Mouse (Mus musculus) kidney, adult 8-10 months (tissue): ENCODE measurements around the gene Antxr2.

ENCODE experiments used
- DNase-seq, 2 experiments: peaks; one replicate each; pipeline ENCODE4 v3.0.0; 2022

Gene Antxr2

DNA sequence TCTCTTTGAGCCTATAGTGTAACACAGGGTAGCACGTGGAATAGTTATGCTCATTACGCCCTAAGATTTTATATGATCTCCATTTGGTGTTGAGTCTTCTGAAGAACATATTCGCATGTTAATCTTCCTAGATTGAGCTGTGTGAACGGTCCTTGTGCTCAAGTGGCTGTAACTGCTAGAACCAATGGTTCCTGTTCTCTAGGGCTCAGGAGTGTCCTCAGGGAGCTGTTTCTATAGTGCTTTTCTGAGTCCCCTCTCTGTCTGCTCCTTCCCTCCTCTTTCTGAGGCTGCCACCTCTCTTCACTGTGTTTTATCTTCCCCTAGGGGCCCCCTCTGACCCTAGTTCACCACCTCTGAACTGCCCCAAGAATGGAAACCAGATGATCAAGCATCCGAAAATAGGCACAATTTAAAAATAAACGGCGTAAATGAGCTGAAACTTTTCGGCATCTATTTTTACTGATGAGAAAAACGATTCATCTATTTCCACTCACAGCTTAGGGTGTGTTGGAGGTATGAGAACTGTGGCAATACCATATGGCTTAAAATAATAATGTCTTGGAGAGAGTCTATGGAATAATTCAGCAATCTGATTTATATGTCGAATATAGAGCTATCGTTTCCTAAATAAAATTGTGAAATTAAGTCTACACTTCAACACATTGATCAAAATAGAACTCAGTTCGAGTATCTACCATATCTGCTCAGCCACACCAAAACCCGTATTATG, 124.1 kb downstream of the Antxr2 start:
- DNase-seq = no peak

DNA sequence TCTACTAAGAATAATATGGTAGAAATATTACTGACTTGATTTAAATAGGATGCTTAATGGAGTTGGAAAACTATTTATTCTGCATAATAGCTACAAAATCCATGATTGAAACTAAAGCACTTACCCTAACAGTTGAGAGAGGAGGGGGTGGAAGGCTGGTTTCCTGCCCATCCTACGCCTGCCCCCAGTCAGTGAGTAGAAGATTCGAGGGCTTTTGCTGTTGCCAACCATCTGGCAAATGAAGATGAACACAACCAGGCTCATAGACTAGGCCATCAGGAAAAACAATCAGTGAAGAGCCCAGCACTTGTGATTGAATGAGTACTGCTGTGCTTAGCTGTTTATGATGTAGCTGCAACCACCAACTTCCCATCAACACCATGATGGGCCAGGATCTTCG, 125.0 kb downstream of the Antxr2 start:
- DNase-seq = no peak

DNA sequence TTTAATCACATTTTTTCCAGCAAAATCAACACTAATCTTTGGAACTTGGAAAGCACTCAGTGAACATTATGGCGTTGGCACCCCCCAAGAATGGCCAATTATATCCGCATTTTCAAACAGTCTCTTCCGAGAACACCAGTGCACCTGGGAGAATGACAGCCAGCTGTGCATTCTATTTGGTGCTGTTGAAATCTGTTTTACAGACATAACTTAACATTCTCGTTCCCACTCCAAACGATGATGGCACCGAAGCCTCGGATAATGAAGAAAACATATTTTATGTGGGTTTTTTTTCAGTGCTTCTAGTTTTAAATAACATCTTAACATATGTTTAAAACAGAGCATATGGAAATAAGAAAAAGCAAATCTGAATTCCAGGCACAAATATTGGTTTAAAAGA, 129.7 kb downstream of the Antxr2 start:
- DNase-seq = no peak

DNA sequence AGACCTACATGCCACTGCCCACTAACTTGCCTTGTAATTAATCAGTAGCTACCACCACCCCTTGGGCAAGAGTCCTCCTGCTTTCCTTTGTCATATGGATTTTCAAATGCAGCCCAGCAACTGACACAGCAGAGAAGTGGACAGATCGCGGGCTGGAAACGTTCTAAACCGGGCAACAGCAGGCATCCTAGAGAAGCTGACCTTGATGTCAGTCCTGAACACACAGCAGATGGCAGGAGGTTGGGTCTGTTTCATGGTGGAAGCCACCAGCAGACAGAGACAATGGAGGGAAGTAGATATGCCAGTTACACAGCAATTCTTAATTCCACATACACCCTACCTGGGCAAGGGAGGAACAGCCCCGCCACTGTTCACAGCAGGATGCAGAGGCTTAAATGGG, 131.5 kb downstream of the Antxr2 start:
- no peak for DNase-seq

DNA sequence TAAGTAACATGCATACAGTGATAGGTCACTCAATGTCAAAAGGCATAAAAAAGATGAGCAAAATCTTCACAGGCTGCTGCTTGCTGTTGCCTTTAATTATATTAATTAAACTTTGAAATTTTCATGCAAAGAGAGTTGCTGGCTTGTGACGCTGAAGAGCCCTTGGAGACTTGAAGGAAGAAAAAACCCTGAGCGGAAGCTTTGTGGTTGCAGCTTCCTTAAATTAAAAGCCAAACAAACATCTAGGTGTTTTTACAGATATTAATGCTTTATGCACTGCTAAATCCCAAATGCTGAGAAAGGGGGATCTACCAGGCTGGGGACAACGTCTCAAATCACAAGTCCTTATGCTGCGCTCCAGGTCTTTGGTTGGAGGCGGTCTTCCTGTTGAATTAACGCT, 145.4 kb downstream of the Antxr2 start:
- DNase-seq = no peak

DNA sequence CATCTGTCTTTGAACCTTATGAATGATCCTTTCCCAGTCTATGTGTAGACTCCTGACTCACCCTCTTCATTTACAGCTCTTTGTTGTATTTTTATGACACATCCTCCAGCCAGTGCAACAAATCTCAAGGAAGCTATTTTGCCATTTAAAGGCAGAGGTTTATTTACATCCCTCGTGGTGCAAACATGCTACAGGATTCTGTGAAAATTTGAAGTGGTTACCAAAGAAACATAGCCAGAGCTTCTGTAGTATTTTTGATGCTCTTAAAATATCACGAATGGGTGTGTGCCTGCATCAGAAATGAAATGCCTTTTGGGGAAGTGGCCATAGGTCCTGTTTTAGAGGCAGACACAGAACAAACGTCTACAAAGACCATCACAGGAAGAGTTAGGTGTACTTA, 146.7 kb downstream of the Antxr2 start:
- no peak for DNase-seq

DNA sequence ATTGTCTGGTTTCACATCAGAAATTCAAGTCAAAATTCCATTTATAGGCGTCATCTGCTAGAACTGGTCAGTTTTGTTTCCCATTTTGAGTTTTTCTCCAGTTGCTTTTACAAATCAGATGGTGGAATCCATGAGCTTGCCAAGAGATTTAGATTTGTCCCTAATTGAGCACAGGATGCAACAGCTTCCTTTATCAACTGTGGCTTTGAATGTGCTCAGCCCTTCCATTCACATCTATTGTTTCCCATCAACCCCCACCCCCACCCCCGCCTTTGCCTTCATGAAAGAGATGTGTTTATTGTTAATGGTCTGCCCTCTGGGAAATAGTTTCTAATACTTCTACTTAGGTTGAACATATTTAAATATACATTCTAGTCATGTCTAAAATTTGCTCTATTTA, 149.4 kb downstream of the Antxr2 start:
- DNase-seq = no peak

DNA sequence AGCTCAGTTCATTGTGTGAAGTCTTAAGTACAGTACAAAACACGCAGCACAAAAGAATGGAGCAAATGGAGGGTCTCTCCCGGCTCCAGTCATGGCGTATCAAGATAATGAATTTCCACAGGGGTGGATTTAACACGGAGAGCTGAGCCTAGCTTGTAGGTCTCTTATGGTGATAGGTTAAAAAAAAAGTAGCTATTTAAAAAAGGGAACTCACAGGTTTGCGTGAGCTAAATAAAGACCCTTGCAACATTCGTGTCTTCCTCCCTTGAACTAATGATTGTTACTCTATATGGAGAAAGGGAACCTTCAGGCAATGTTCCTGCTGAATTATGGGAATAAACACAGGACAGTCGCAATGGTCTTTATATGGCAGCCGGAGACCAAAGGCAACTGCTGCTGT, 150.7 kb downstream of the Antxr2 start:
- no peak for DNase-seq

DNA sequence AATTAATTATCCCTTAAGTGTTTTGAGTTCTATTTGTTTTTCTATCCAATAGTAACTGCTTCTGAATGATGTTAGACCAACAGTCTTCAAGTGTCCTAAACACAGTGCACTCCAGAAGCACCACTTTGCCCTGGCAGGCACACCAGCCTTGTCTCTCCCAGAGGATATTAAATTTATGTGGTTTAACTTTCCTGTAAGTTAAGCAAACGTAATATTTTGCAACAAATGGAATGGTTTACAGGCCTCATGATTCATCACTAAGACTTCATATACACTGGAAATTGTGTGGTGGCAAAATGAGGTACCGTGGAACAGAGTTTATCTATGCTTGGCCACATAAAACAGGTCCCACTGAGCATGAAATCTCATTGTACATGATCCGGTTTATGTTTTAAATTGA, 152.0 kb downstream of the Antxr2 start:
- DNase-seq = no peak

DNA sequence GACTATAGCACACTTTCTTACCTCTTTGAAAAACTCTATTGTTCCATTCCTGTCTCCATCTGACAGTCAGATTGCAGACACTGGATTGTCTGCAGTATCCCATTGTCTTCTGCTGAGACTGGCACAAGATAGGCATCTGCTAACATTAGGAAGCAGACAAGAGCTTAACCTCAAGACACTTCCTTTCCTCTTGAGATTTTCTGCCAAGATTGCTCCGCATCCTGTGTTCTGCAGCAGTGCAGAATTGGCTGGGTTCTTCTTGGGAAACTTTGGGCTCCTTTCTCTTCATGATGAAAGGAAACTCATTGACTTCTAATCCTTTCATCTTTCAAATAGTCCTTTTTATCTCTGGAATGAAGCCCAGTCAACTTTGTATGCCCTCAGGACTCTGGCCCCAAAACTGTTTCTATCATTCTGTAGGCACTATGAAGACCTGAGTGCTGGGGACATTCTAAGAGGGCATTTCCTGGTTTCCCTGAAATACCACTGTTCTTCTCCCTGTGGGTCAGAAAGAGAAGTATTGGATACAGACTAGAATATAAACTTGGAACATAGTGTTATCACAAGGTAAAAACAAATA, 152.5 kb downstream of the Antxr2 start:
- DNase-seq = no peak

DNA sequence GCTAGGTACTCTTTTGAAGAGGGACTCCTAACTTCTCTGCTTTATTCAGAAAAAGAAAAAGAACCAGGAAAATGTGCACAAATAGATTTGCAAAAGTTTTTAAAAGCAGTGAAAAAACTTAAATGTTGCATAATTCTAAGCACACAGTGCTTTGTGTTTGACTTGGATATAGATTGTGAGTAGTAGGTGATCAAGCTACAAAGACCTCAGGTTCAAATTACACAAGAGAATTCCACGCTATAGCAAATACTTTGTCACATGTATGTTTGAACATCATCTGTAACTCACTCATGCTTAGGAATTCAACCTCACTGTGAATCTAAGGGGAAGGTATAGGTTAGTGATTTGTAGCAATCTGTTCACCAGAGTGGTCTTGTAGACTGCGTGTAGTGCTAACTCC, 153.9 kb downstream of the Antxr2 start:
- no peak for DNase-seq

DNA sequence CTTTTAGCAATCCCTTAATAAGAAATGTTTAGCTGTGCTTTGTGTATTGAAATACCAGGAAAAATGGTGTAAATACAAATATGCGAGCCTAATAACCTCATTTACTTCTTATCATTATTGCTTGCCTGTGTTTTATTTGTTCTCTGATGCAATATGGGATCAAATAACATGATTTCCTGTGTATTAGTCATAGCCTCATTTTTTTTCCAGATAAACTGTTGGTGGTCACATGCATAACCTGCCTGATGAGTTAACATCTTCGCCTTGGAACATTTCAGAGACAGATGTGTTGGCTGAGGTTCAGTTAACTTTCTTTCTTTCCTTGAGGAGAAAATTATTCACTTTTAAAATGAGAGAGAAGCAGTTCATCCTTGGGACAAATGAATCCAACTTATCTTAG, 162.9 kb downstream of the Antxr2 start:
- DNase-seq = no peak

DNA sequence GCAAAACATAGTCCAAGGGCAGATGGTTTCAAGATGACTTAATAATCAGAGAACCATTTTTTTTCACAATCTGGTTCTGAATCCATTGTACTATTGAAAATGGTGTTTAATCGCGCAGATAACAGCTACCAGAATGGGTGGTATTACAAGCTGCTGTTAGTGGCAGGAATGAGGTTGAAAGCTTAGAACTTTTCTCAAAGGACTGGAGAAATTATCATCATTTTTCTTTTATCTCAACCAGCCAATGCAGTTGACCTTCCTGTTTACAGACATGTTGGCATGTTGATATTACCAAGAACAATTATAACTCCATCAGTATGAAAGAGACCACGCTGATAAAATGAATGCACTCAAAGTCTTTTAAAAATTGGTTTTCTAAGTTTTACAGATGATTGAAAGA, 163.9 kb downstream of the Antxr2 start:
- DNase-seq = no peak

DNA sequence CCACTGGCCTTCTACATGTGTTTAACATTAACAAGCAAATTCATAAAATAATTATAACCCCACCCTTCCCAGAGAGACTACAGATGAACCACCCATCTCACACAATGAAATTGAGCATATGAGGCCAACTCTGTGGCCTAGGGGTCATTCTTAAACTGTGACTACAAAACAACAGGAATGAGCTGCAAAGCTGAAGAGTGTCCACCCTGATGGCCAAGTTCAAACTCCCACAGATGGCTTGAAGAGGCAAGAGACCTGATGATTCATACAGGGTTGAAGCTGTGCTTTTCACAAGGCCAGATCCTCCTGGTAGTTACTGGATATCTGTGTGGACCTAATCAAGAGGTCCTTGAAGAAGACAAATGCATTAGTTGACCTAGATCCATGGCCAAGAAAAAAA, 173.7 kb downstream of the Antxr2 start:
- no peak for DNase-seq

DNA sequence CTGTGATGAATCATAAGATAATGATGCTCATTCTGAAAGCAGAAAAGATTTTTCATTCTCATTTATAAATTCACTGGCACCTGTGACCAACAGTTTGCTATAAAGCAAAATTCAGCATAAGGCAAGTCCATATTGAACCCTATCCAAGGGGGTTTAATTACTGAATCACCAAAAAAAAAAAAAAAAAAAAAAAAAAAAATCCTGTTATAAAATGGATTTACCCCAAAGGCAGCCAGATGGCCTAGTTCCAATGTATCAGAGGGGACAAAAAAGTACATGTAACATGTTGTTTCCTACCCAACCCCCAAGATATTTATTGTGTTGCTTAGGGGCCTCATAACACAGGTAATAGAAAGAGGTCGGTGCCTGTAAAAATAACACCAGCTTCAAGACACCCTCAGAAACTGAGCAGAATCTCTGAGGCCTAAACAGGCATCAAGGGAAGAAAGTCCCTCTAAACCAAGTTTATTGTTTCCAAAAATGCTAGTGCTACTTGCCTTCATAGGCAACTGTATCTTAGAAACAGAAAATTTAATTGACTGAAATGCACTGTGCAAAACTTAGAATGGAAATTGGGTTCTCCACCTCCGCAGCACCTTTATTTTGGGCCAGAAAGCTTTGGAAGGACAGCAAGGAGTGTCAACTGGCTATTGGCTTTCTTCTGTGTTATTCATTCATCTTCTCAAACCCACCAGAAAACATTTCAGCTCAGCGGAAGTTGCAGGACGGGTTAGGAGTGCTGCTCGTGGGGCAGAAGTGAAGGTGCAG, 178.7 kb downstream of the Antxr2 start:
- no peak for DNase-seq

DNA sequence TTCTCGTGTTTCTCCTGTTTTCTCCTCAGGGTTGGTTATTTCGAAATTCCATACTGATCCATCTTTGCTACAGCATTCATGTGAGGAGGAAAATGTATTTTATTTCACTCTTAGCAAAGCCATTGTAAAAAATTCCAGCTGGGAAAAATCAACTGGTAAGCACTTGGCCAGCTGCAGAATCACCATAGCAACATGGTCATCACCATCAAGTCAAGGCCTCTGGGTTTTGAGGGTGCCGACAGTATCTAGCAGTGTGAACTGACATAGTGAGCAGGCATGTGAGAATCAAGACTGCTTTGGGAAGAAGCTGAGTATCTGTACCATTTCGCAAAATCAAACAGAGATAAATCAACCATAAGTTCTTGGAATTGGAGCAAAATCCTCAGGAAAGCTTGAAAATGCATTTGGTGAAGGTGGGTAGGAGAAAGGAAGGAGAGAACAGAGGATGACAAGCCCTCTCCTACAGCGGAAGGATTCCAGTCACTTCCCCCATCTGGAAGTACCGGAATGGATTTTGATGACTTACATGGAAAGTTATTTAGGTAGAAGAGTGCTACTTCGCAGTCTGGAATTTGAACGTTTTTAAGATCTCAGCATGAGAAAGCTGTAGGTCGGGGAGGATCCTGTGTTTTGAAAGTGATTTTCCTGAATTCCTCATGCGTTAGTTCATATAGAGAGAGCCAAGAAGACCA, 183.5 kb downstream of the Antxr2 start:
- DNase-seq = no peak

DNA sequence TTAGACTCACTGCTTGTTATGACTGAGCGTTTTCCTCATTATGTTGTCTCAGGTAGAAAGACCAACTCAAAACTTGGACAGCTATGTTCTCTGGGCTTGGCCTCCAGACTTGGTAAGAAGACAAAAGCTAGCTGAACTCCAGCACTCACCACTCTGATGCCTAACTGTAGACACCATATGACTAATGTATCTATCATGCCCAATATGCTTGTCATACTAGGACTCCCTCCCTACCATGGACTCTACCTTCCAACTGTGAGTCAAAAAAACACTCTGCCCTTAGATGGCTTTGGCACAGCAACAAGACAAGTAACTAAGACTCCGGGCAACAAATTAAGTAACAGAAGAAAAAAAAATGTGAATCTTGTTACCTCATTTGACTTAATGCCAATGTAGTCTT, 184.3 kb downstream of the Antxr2 start:
- DNase-seq = no peak

DNA sequence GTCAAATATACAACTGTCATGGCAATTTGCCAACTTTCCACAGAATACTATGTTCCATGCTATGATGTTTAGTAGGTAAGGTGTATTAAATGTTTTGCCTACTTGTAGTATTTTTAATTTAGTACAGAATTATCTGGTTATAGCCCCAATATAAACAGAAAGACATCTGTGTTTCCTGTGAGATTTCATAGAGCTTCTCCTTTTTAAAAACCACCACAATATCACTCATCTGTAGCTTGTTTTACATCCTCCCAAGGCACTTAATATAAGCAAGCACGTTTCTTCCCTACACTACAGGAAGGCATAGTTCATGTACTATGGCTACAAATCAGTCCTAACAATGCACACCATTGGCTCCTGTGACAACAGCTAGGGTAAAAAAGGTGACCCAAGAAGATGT, 188.8 kb downstream of the Antxr2 start:
- no peak for DNase-seq

DNA sequence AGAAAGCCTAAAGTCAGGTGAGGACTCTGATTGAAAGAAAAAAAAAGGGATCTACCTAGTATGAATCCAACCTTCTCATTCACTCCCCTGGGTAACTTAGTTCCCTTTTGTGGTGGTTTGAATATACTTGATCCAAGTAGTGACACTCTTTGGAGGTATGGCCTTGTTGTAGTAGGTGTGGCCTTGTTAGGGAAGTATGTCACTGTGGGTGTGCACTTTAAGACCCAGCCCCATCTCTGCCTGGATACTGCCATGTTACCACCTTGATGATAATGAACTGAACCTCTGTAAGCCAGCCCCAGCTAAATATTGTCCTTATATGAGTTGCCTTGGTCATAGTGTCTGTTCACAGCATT, 190.9 kb downstream of the Antxr2 start:
- DNase-seq = no peak

DNA sequence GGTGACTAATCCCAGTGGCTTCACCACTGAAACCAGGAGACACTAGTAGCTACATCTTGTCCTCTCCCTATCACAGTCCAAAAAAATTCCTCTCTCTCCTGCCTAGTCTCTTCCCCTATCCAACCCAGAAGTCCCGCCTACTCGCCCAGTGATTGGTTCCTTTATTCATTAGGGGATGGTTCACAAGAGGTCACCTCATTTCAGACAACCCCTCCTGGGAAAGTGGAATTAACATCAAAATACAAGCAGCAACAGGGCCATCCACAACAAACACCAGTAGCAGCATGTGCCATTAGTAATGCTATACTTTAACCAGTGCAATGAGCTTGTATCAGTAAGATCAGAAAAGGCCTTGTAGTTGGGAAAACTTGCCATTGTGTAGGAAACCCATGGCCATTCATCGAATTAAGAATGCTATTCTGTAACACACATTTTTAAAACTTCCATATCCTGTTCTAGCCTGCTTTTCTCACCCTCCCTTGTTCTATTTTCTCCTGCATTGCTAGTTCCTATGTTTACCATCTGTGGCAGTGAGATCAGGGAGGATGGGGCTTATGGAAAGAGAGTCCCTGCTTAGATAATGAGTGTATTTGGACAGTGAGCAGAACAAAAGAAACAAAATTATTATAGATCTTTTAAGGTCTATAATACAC, 191.4 kb downstream of the Antxr2 start:
- no peak for DNase-seq

DNA sequence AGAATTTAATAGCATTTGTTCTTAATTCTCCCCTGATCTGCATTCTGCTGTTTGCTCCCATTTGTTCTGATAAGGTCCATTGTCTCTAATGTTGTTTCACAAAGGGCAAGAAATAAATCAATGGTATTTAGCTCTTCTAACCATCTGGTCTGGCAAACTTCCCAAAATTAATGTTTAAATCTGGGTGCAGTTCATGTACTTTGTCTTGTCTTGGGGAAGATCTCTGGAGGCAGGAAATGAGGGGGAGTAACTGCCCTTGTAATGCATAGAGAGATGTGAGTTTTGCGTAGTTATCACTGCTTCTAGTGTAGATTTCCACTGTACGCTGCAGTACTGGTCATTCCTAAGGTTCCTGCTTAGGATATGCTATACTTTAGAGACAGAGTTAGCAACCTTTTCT, 193.5 kb downstream of the Antxr2 start:
- no peak for DNase-seq

DNA sequence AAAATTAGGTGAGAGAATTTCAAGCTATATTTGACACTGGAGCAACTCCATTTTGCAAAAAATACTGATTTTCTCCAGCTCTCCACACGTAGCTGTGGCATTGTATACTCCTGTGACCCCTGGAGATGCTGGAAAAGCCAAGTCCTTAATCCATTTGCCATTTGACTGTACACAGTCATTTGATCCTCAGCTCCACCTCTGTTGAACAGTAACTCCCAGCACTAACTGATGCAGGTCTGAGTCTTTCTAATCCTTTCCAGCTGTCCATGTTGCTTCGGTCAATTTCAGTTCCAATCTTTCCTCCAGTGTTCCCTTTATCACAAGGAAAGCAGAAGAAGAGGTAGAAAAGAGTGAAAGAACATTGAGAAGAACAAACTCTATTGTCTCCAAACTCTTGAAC, 195.4 kb downstream of the Antxr2 start:
- no peak for DNase-seq

DNA sequence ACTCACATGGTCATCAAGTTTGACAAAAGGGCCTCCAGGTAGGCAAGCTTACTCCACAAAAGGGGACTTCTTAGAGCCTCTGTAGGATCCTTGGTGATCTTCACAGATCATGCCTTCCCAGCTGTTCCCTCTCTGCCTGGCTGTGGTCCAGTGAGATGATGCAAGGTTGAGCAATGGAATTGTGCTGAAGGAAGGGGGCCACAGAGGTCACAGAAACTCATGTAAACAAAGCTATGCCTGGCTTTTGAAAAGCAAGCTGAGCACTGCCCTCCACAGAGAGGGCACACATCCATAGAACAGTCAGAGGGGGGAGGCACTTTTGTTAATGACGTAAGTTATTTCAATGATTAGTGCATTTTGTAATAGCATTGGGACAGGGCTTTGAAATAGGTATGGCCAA, 196.1 kb downstream of the Antxr2 start:
- no peak for DNase-seq
